Mouse (Mus musculus) subcutaneous adipose tissue, adult 2 months (tissue): Measurements from ENCODE around the gene Clca4b. TPM values are rescaled to one million over a fixed set of nuclear protein-coding genes. Genes with fewer than 3 reads are reported as not detected.

Experiments
- polyA plus RNA-seq: library from polyadenylated mRNA; depleted of rRNA; stranded (reverse); fragments of >200 nt; gene quantifications from 2 replicates; pipeline ENCODE4 v1.2.3, GENCODE M21; 2012; ENCODE audit warnings: low replicate concordance; rRNA removed

Gene Clca4b
- not detected in 2 replicates for polyA plus RNA-seq

DNA sequence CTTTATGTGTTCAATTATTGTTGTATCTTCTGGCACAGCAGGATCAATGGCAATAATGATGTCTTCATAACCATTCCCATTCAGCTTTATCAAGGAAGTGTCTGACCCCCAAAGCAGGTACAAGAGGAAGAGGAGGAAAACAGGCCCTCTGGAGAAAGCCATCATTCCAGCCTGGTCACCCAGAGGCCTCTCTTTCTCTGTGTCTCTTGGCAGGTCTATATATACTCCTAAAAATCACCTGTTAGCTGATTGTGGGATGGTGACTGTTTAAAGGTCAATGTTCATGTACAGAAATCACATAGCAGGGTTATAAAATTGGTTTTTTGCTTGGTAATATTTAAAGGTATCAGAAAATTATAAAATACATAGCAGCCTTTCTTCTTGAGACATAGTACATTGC is at the start of gene Clca4b:
Gene Clca4b, minus strand, starts transcription at position 195 of the 400 bp plus-strand sequence.

DNA sequence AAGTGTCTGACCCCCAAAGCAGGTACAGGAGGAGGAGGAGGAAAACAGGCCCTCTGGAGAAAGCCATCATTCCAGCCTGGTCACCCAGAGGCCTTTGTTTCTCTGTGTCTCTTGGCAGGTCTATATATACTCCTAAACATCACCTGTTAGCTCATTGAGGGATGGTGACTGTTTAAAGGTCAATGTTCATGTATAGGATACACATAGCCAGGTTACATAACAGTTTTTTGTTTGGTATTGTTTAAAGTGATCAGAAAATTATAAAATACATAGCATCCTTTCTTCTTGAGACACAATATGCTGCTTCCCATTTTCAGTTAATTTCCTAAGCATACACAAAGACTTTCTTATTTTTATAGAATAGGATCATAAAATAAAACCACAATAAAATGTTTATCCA is 42.6 kb upstream of the Clca4b start, which contains the start of gene Clca4a:
Gene Clca4a, minus strand, starts transcription at position 101 of the 400 bp plus-strand sequence.

Other genes starting within 250 kb of the Clca4b start
- gene Sh3glb1, start 212.2 kb downstream of the Clca4b start, polyA plus RNA-seq = 42.6 and 96.6 TPM in 2 replicates
- gene Clca3a1, start 171.6 kb downstream of the Clca4b start, polyA plus RNA-seq = 1.6 and 3.7 TPM in 2 replicates
- 0.17 and 0.54 TPM in 2 replicates for gene Clca3a2, start 113.0 kb downstream of the Clca4b start, polyA plus RNA-seq
- gene Clca3b, start 83.2 kb downstream of the Clca4b start, polyA plus RNA-seq = not detected in 2 replicates
- gene Clca4a, start 42.5 kb upstream of the Clca4b start, polyA plus RNA-seq = not detected in 2 replicates
- gene Clca1, start 100.2 kb upstream of the Clca4b start, polyA plus RNA-seq = 0.29 and 5.3 TPM in 2 replicates
- 2.4 and 3.1 TPM in 2 replicates for gene Clca2, start 166.9 kb upstream of the Clca4b start, polyA plus RNA-seq
- 3.9 and 4.8 TPM in 2 replicates for gene Odf2l, start 186.1 kb upstream of the Clca4b start, polyA plus RNA-seq